In genomic region chr2:93304273-93304634, GRCm38 (mm10) we compare ENCODE assay signal across 11 mouse cellular contexts. TPM values are rescaled to one million over a fixed set of nuclear protein-coding genes. Genes with fewer than 3 reads are reported as not detected.
DNase-seq lines count a peak whose midpoint lies in the region; ATAC-seq and TF ChIP-seq lines count a peak whose summit lies in the region.
"Had no signal": no experiment of that assay in that cellular context is flagged by ENCODE, and none has a peak within 500 bp of the region (broad histone marks: within the 10 kb centered on the region; RNA-seq: fewer than 3 reads in every experiment).

No protein-coding gene starts in this region.

- no peaks in the 10 kb centered on the region for H3K9me3 ChIP-seq in kidney, embryonic 16.5 days (ENCODE audit: low read length)
- H3K9me3 ChIP-seq in forebrain, embryonic 11.5 days (ENCODE audit: control insufficient read depth, low read length), result no peaks in the 10 kb centered on the region
- no peaks in the 10 kb centered on the region for H3K9me3 ChIP-seq in hindbrain, postnatal 0 days (ENCODE audit: low read length)
- H3K9me3 ChIP-seq in neural tube, embryonic 13.5 days, result no peaks in the 10 kb centered on the region

- ATAC-seq in kidney, embryonic 16.5 days (ENCODE audit: low FRiP score, low TSS enrichment), result peak; percentile 32; the same call in 1 of the 2 replicates
- peak; percentile 58; the same call in 1 of the 2 replicates for ATAC-seq in forebrain, embryonic 11.5 days (replicated peaks; ENCODE audit: low FRiP score)
- no peak for ATAC-seq in hindbrain, postnatal 0 days
- peak; percentile 46 for ATAC-seq in neural tube, embryonic 13.5 days (ENCODE audit: low read depth)

- H3K27ac ChIP-seq in kidney, embryonic 16.5 days (ENCODE audit: low read length), result peak overlapping the region; percentile 91
- H3K27ac ChIP-seq in forebrain, embryonic 11.5 days (ENCODE audit: low read depth, low read length), result peak overlapping the region; percentile 89
- H3K27ac ChIP-seq in hindbrain, postnatal 0 days, result peak overlapping the region; percentile 46; the same call in 1 of the 2 replicates
- peak overlapping the region; percentile 88 for H3K27ac ChIP-seq in neural tube, embryonic 13.5 days (replicated peaks)

- no peaks in the 10 kb centered on the region for H3K27me3 ChIP-seq in kidney, embryonic 16.5 days (ENCODE audit: insufficient read depth, low read length)
- H3K27me3 ChIP-seq in forebrain, embryonic 11.5 days (ENCODE audit: control insufficient read depth, insufficient read depth, low read length), result no peaks in the 10 kb centered on the region
- no peaks in the 10 kb centered on the region for H3K27me3 ChIP-seq in hindbrain, postnatal 0 days (ENCODE audit: insufficient read depth, low read length)
- H3K27me3 ChIP-seq in neural tube, embryonic 13.5 days, result no peaks in the 10 kb centered on the region

- TF ChIP-seq CTCF in hindbrain, postnatal 0 days (IDR thresholded peaks at IDR 0.05; ENCODE audit: low read depth), result no peak

- H3K4me3 ChIP-seq in kidney, embryonic 16.5 days (ENCODE audit: low read length), result no peak overlapping the region
- H3K4me3 ChIP-seq in forebrain, embryonic 11.5 days (ENCODE audit: low read depth, low read length), result no peak overlapping the region
- no peak overlapping the region for H3K4me3 ChIP-seq in hindbrain, postnatal 0 days (ENCODE audit: low read length)
- no peak overlapping the region for H3K4me3 ChIP-seq in neural tube, embryonic 13.5 days

- peak overlapping the region; percentile 36 for H3K9ac ChIP-seq in kidney, embryonic 16.5 days (replicated peaks; ENCODE audit: low read length)
- H3K9ac ChIP-seq in forebrain, embryonic 11.5 days (ENCODE audit: low read length), result peak overlapping the region; percentile 41
- H3K9ac ChIP-seq in hindbrain, postnatal 0 days (replicated peaks; ENCODE audit: low read length), result 0 out of 2 replicates have a peak overlapping the region, but pooled peaks have one; percentile 3
- peak overlapping the region; percentile 34; the same call in 1 of the 2 replicates for H3K9ac ChIP-seq in neural tube, embryonic 13.5 days

- H3K36me3 ChIP-seq in kidney, embryonic 16.5 days (ENCODE audit: insufficient read depth, low read length), result peaks cover 11% of the 10 kb centered on the region; the same call in 1 of the 2 replicates
- H3K36me3 ChIP-seq in forebrain, embryonic 11.5 days (ENCODE audit: control insufficient read depth, insufficient read depth, low read length), result no peaks in the 10 kb centered on the region
- H3K36me3 ChIP-seq in hindbrain, postnatal 0 days (ENCODE audit: insufficient read depth, low read length), result no peaks in the 10 kb centered on the region
- H3K36me3 ChIP-seq in neural tube, embryonic 13.5 days, result no peaks in the 10 kb centered on the region; the same call in 1 of the 2 replicates

- WGBS in kidney, embryonic 16.5 days, result 50% methylated on average over 4 of the region's 4 CpGs
- 28% methylated on average over 4 of the region's 4 CpGs for WGBS in forebrain, embryonic 11.5 days
- 42% methylated on average over 4 of the region's 4 CpGs for WGBS in hindbrain, postnatal 0 days
- 62% methylated on average over 4 of the region's 4 CpGs for WGBS in neural tube, embryonic 13.5 days

- no peak overlapping the region for H3K4me2 ChIP-seq in kidney, embryonic 16.5 days (replicated peaks; ENCODE audit: low read depth, low read length)
- peak overlapping the region; percentile 18; the same call in 1 of the 2 replicates for H3K4me2 ChIP-seq in forebrain, embryonic 11.5 days (ENCODE audit: low read depth, low read length, severe bottlenecking)
- no peak overlapping the region for H3K4me2 ChIP-seq in hindbrain, postnatal 0 days (ENCODE audit: low read depth, low read length)
- peak overlapping the region; percentile 13; the same call in 1 of the 2 replicates for H3K4me2 ChIP-seq in neural tube, embryonic 13.5 days

- peaks cover 27% of the 10 kb centered on the region for H3K4me1 ChIP-seq in kidney, embryonic 16.5 days (ENCODE audit: insufficient read depth, low read length)
- H3K4me1 ChIP-seq in forebrain, embryonic 11.5 days (replicated peaks; ENCODE audit: control insufficient read depth, insufficient read depth, low read length), result peaks cover 19% of the 10 kb centered on the region
- peaks cover 13% of the 10 kb centered on the region for H3K4me1 ChIP-seq in hindbrain, postnatal 0 days (ENCODE audit: insufficient read depth, low read length)
- H3K4me1 ChIP-seq in neural tube, embryonic 13.5 days (replicated peaks), result peaks cover 89% of the 10 kb centered on the region

- DNase-seq in kidney, adult 11 months, result no peak
- no peak for DNase-seq in forebrain, embryonic 11.5 days (ENCODE audit: low spot score)
- DNase-seq in hindbrain, postnatal 0 days (ENCODE audit: low spot score), result no peak
- no peak for DNase-seq in right cerebral cortex, postnatal 10 days (ENCODE audit: low spot score in 2 of 2)
- DNase-seq in frontal cortex, postnatal 14 days (ENCODE audit: low spot score in 2 of 2), result no peak
- no peak for DNase-seq in layer of hippocampus, adult 18-20 months (ENCODE audit: low spot score in 2 of 2)
- DNase-seq: adrenal gland, adult 2 months; cerebellum, postnatal 10 days; gastrocnemius, postnatal 25 days had no signal

RNA-seq across cellular contexts. Expression of gene Tspan18, which starts 30.1 kb away (rescaled TPM):
- 35.0 and 47.0 TPM in 2 replicates for polyA plus RNA-seq in kidney, embryonic 16.5 days (2015; fragmentation: Nextera tagmentation; extraction: Ambion mirVana)
- 54.1 and 56.4 TPM in 2 replicates for polyA plus RNA-seq in forebrain, embryonic 11.5 days (2014; fragmentation: Nextera tagmentation; extraction: Ambion mirVana)
- total RNA-seq in hindbrain, postnatal 0 days (2014; rRNA removed), result 23.5 and 26.2 TPM in 2 replicates
- polyA plus RNA-seq in hindbrain, postnatal 0 days (2015; fragmentation: Nextera tagmentation; extraction: Ambion mirVana), result 11.1 and 12.3 TPM in 2 replicates
- 41.8 and 43.5 TPM in 2 replicates for polyA plus RNA-seq in neural tube, embryonic 13.5 days (2015; fragmentation: Nextera tagmentation; extraction: Ambion mirVana)
- total RNA-seq in layer of hippocampus, adult 18-20 months (2021), result 10 to 100 TPM; 27.8 to 31.3 TPM

Comparison
In these comparisons a context has a peak if more than half of its experiments do, and no peak if none do; other contexts are left out.
1. H3K4me2 ChIP-seq: peak in forebrain, embryonic 11.5 days (single experiment) and neural tube, embryonic 13.5 days (single experiment); none in kidney, embryonic 16.5 days (single experiment) and hindbrain, postnatal 0 days (single experiment).
2. Peak in every context shown above with its lines, with median percentiles within 50 percentile points of each other: H3K27ac ChIP-seq and H3K9ac ChIP-seq.